Mouse (Mus musculus): ENCODE data around the gene Mast1.

DNA sequence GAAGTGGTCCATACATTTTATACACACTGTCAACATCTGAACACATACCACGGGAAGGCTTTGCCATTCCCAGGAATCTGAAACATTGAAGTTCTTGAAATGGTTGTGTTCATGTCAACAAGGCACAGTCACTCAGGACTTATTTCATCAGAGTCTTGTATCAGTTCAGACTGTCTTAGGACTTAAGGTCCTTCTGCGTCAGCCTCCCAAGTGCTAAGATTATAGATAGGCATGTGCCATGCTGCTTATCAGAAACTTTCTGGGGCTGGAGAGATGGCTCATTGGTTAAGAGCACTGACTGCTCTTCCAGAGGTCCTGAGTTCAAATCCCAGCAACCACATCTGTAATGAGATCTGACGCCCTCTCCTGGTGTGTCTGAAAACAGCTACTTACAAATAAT, 62.8 kb downstream of the Mast1 start:
- TF ChIP-seq POLR2A (IDR thresholded peaks at IDR 0.05; ENCODE audit: insufficient read length, low read depth) (no peak), USF1 (IDR thresholded peaks at IDR 0.05; ENCODE audit: low read depth) (no peak), CEBPB (IDR thresholded peaks at IDR 0.05; ENCODE audit: insufficient read depth, poor library complexity, severe bottlenecking) (no peak), TCF3 (IDR thresholded peaks at IDR 0.05; ENCODE audit: insufficient read length, low read depth) (no peak), POLR2AphosphoS2 (IDR thresholded peaks at IDR 0.05; ENCODE audit: insufficient read length, low read depth) (no peak), MAX (IDR thresholded peaks at IDR 0.05; ENCODE audit: low read depth) (no peak), MYOG (IDR thresholded peaks at IDR 0.05; ENCODE audit: control insufficient read depth in 1 of 3, insufficient read depth in 1 of 3, insufficient read length in 2 of 3, low read depth in 2 of 3) (no peak)
